Mouse (Mus musculus) limb, embryonic 11.5 days (tissue): ENCODE results near the gene Npcd. TPM values are rescaled to one million over a fixed set of nuclear protein-coding genes. Genes with fewer than 3 reads are reported as not detected.

Source experiments
- ATAC-seq: fragments of 200-750 bp; cut with Nextera tagmentation; 2 replicates; pipeline ENCODE4 v1.8.0; 2017; ENCODE audit warnings: low read depth; ENCODE audit not compliant: insufficient number of reproducible peaks, low FRiP score, low TSS enrichment
- DNase-seq: peaks from one replicate; pipeline ENCODE4 v3.0.0-alpha.2; 2015; ENCODE audit warnings: low spot score
- H3K27ac ChIP-seq: fragments of 300-500 bp; sonication (generic); replicated peaks from 2 replicates; pipeline ENCODE4 v1.5.1; 2014; ENCODE audit warnings: low read depth, mild to moderate bottlenecking, low read length
- H3K27me3 ChIP-seq: fragments of 300-500 bp; sonication (generic); 2 replicates; pipeline ENCODE4 v1.6.1; 2014; ENCODE audit warnings: mild to moderate bottlenecking, low read length, mixed read lengths; ENCODE audit not compliant: control insufficient read depth, insufficient read depth
- H3K36me3 ChIP-seq: fragments of 300-500 bp; sonication (generic); 2 replicates; pipeline ENCODE4 v1.6.1; 2014; ENCODE audit warnings: mild to moderate bottlenecking, low read length, moderate library complexity, mixed read lengths; ENCODE audit not compliant: control insufficient read depth, insufficient read depth
- H3K4me1 ChIP-seq: fragments of 300-500 bp; sonication (generic); 2 replicates; pipeline ENCODE4 v1.6.1; 2014; ENCODE audit warnings: low read length, mixed read lengths; ENCODE audit not compliant: control insufficient read depth, insufficient read depth
- H3K4me2 ChIP-seq: fragments of 300-500 bp; sonication (generic); 2 replicates; pipeline ENCODE4 v1.6.1; 2014; ENCODE audit warnings: low read depth, mild to moderate bottlenecking, moderate library complexity; ENCODE audit not compliant: severe bottlenecking
- H3K4me3 ChIP-seq: fragments of 300-500 bp; sonication (generic); 2 replicates; pipeline ENCODE4 v1.5.1; 2014; ENCODE audit warnings: low read depth, low read length
- H3K9ac ChIP-seq: fragments of 300-500 bp; sonication (generic); 2 replicates; pipeline ENCODE4 v1.6.1; 2014; ENCODE audit warnings: mild to moderate bottlenecking, low read length
- H3K9me3 ChIP-seq: fragments of 300-500 bp; sonication (generic); 2 replicates; pipeline ENCODE4 v1.6.1; 2016; ENCODE audit warnings: low read length; ENCODE audit not compliant: control insufficient read depth
- WGBS: fragments of 180-500 bp; shearing (Covaris S2); extraction: QIAGEN DNeasy Blood & Tissue Kit; methylation state at CpG from one replicate; pipeline ENCODE4 v1.1.7; 2014; 5-methylcytosine and 5-hydroxymethylcytosine counted together
- polyA plus RNA-seq: library from polyadenylated mRNA; unstranded; fragments of >200 nt; fragmentation: Nextera tagmentation; extraction: Ambion mirVana; gene quantifications from 2 replicates; pipeline ENCODE4 v1.2.1, GENCODE M21; 2014

Gene Npcd
- polyA plus RNA-seq, 1 experiment from 2014 or later = not detected

- no peak overlapping the region for H3K4me2 ChIP-seq
- H3K36me3 ChIP-seq = no peaks in the 10 kb centered on the region
- H3K4me3 ChIP-seq = no peak overlapping the region
- peak; percentile 60 for DNase-seq
- H3K27me3 ChIP-seq = no peaks in the 10 kb centered on the region
- WGBS = 22% methylated on average over 20 of the region's 20 CpGs
- no peak overlapping the region for H3K9ac ChIP-seq
- no peak overlapping the region for H3K27ac ChIP-seq
- H3K4me1 ChIP-seq = no peaks in the 10 kb centered on the region
- H3K9me3 ChIP-seq = no peaks in the 10 kb centered on the region
- no peak for ATAC-seq
These were observed 39.9 kb downstream of the Npcd start for GRCm38 (mm10) chr15:79794173-79794572.

GRCm38 (mm10) chr15:79793076-79793475 is 41.0 kb downstream of the Npcd start:
- H3K4me3 ChIP-seq = no peak overlapping the region
- no peak for ATAC-seq
- no peak for DNase-seq
- H3K9me3 ChIP-seq = no peaks in the 10 kb centered on the region
- H3K4me1 ChIP-seq = no peaks in the 10 kb centered on the region
- no peak overlapping the region for H3K9ac ChIP-seq
- no peak overlapping the region for H3K27ac ChIP-seq
- no peak overlapping the region for H3K4me2 ChIP-seq
- 96% methylated on average over 9 of the region's 9 CpGs for WGBS
- H3K27me3 ChIP-seq = no peaks in the 10 kb centered on the region
- H3K36me3 ChIP-seq = no peaks in the 10 kb centered on the region

- Histone ChIP-seq H3K27me3 (no peaks in the 10 kb centered on the region), H3K4me2 (no peak overlapping the region), H3K36me3 (no peaks in the 10 kb centered on the region), H3K4me1 (no peaks in the 10 kb centered on the region), H3K4me3 (no peak overlapping the region), H3K9me3 (no peaks in the 10 kb centered on the region), H3K27ac (no peak overlapping the region), H3K9ac (no peak overlapping the region)
- ATAC-seq = no peak
- no peak for DNase-seq
- WGBS = 21% methylated on average over 19 of the region's 19 CpGs
These were observed 41.6 kb downstream of the Npcd start for GRCm38 (mm10) chr15:79792455-79792854.

- no peaks in the 10 kb centered on the region for H3K4me1 ChIP-seq
- H3K27me3 ChIP-seq = no peaks in the 10 kb centered on the region
- no peaks in the 10 kb centered on the region for H3K9me3 ChIP-seq
- WGBS = 3% methylated on average over 12 of the region's 12 CpGs
- H3K4me2 ChIP-seq = no peak overlapping the region
- H3K9ac ChIP-seq = no peak overlapping the region
- H3K27ac ChIP-seq = no peak overlapping the region
- no peak overlapping the region for H3K4me3 ChIP-seq
- ATAC-seq (no peak), DNase-seq (peak; percentile 87)
- H3K36me3 ChIP-seq = no peaks in the 10 kb centered on the region
These were observed 42.5 kb downstream of the Npcd start for GRCm38 (mm10) chr15:79791502-79791901.

DNA sequence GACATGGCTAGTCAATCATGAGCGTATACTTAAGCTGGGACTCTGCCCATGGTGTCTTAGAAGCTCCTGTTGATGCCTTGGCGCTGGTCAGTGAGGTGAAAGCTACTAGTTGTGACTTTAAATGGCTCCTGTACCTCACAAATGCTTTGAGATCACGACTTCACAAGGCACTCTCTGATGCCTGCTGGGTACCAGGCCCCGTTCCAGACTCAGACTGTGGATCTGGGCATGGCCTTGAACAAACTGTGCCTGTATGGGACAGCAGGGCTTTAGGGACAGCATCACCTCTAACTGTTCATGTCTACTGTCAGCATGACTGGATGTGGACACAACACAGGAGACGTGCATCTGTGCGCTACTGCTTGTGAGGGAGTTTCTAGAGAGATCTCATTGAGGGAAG is 43.1 kb downstream of the Npcd start:
- Histone ChIP-seq H3K4me2 (no peak overlapping the region), H3K4me3 (no peak overlapping the region), H3K9me3 (no peaks in the 10 kb centered on the region), H3K27ac (no peak overlapping the region), H3K36me3 (no peaks in the 10 kb centered on the region), H3K9ac (no peak overlapping the region), H3K27me3 (no peaks in the 10 kb centered on the region), H3K4me1 (no peaks in the 10 kb centered on the region)
- 85% methylated on average over 6 of the region's 6 CpGs for WGBS
- DNase-seq (no peak), ATAC-seq (no peak)

- no peaks in the 10 kb centered on the region for H3K9me3 ChIP-seq
- no peak overlapping the region for H3K4me3 ChIP-seq
- no peaks in the 10 kb centered on the region for H3K36me3 ChIP-seq
- ATAC-seq (no peak), DNase-seq (no peak)
- H3K27me3 ChIP-seq = no peaks in the 10 kb centered on the region
- H3K4me1 ChIP-seq = no peaks in the 10 kb centered on the region
- WGBS = 42% methylated on average over 8 of the region's 8 CpGs
- no peak overlapping the region for H3K4me2 ChIP-seq
- H3K9ac ChIP-seq = no peak overlapping the region
- H3K27ac ChIP-seq = no peak overlapping the region
These were observed 43.9 kb downstream of the Npcd start for GRCm38 (mm10) chr15:79790111-79790510.

DNA sequence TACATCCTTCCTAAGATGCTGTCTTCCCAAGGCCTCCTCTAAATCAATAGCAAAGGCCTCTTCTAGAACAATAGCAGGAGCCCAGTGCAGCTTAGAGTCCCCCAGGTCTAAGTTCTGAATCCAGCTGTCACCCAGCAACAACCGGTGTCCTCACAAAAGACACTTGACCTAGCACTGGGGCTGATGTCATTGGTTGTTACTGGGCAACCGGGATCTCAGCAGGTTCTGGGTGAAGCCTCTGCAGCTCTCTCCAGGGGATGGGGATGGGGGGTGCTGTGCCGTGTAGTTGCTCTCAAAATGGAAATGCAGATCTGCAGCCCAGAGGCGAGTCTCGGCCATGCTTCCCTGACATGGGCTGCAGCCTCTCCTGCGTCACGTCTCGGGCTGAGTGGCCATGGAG is 46.2 kb downstream of the Npcd start:
- no peak for ATAC-seq
- Histone ChIP-seq H3K27ac (no peak overlapping the region), H3K9me3 (no peaks in the 10 kb centered on the region), H3K4me1 (no peaks in the 10 kb centered on the region), H3K4me3 (no peak overlapping the region), H3K27me3 (no peaks in the 10 kb centered on the region), H3K36me3 (no peaks in the 10 kb centered on the region), H3K9ac (no peak overlapping the region), H3K4me2 (no peak overlapping the region)
- 70% methylated on average over 8 of the region's 8 CpGs for WGBS
- DNase-seq = no peak

GRCm38 (mm10) chr15:79785056-79785455 is 49.0 kb downstream of the Npcd start:
- H3K4me2 ChIP-seq = no peak overlapping the region

DNA sequence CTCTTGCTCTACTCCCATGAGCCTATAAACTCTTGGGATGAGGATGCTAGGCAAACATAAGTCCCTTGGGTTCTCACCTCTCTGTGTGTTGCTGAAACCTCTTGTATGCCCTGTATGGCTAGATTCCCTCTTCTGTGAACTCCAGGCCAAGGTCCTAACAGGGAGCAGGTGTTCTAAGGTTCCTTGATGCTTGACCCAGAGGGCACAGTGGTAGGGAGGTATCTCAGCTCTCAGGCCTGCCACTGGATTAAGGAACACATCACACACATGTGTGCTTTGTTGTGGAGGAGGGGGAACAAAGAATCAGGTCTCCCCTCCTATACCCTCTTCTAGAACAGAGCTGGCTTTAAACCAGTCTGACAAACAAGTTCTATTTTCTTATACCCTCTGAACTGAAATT is 56.3 kb downstream of the Npcd start, which contains the start of gene Dnal4:
Dnal4 (minus strand) TSS at position 101 of the 400 bp plus-strand sequence.
- Histone ChIP-seq H3K4me1 (peaks cover 5% of the 10 kb centered on the region; the same call in 1 of the 2 replicates), H3K4me2 (no peak within 1 kb of the TSS), H3K9me3 (no peaks in the 10 kb centered on the region), H3K4me3 (no peak within 1 kb of the TSS), H3K27ac (no peak within 1 kb of the TSS), H3K27me3 (no peaks in the 10 kb centered on the region), H3K36me3 (no peaks in the 10 kb centered on the region), H3K9ac (no peak within 1 kb of the TSS)
- DNase-seq (no peak), ATAC-seq (no peak)

More at GRCm38 (mm10) chr15:79785056-79785455, 49.0 kb downstream of the Npcd start:
- Histone ChIP-seq H3K9ac (no peak overlapping the region), H3K27ac (no peak overlapping the region), H3K9me3 (no peaks in the 10 kb centered on the region), H3K4me3 (no peak overlapping the region), H3K4me1 (no peaks in the 10 kb centered on the region), H3K27me3 (no peaks in the 10 kb centered on the region), H3K36me3 (no peaks in the 10 kb centered on the region)
- DNase-seq = no peak
- 76% methylated on average over 1 of the region's 1 CpGs for WGBS
- ATAC-seq = no peak
